Mouse (Mus musculus) kidney, embryonic 14.5 days (tissue): ENCODE measurements around the gene Lrrc42. TPM values are rescaled to one million over a fixed set of nuclear protein-coding genes. Genes with fewer than 3 reads are reported as not detected.

Experiments
- ATAC-seq: fragments of 200-750 bp; cut with Nextera tagmentation; 2 replicates; pipeline ENCODE4 v1.8.0; 2017; ENCODE audit warnings: moderate number of reproducible peaks, mild to moderate bottlenecking, moderate TSS enrichment, moderate library complexity; ENCODE audit not compliant: low FRiP score, low TSS enrichment
- H3K27ac ChIP-seq: fragments of 300-500 bp; sonication (generic); 2 replicates; pipeline ENCODE4 v1.5.1; 2014; ENCODE audit warnings: low read depth, mild to moderate bottlenecking, low read length, moderate library complexity, mixed read lengths
- H3K27me3 ChIP-seq: fragments of 300-500 bp; sonication (generic); 2 replicates; pipeline ENCODE4 v1.6.1; 2014; ENCODE audit warnings: mild to moderate bottlenecking, low read length; ENCODE audit not compliant: control insufficient read depth, insufficient read depth
- H3K36me3 ChIP-seq: fragments of 300-500 bp; sonication (generic); 2 replicates; pipeline ENCODE4 v1.6.1; 2014; ENCODE audit warnings: low read length, mixed read lengths; ENCODE audit not compliant: control insufficient read depth, insufficient read depth
- H3K4me1 ChIP-seq: fragments of 300-500 bp; sonication (generic); 2 replicates; pipeline ENCODE4 v1.6.1; 2014; ENCODE audit warnings: low read length, mixed read lengths; ENCODE audit not compliant: control insufficient read depth, insufficient read depth
- H3K4me2 ChIP-seq: fragments of 300-500 bp; sonication (generic); replicated peaks from 2 replicates; pipeline ENCODE4 v1.6.1; 2014; ENCODE audit warnings: low read depth, mild to moderate bottlenecking, low read length
- H3K4me3 ChIP-seq: fragments of 300-500 bp; sonication (generic); 2 replicates; pipeline ENCODE4 v1.5.1; 2014; ENCODE audit warnings: mild to moderate bottlenecking, low read length
- H3K9ac ChIP-seq: fragments of 300-500 bp; sonication (generic); 2 replicates; pipeline ENCODE4 v1.6.1; 2014; ENCODE audit warnings: low read depth, mild to moderate bottlenecking, low read length, moderate library complexity
- H3K9me3 ChIP-seq: fragments of 300-500 bp; sonication (generic); 2 replicates; pipeline ENCODE4 v1.6.1; 2016; ENCODE audit warnings: low read length; ENCODE audit not compliant: control insufficient read depth
- WGBS: fragments of 180-500 bp; shearing (Covaris S2); extraction: QIAGEN DNeasy Blood & Tissue Kit; methylation state at CpG from one replicate; pipeline ENCODE4 v1.1.7; 2014; 5-methylcytosine and 5-hydroxymethylcytosine counted together
- polyA plus RNA-seq: library from polyadenylated mRNA; unstranded; fragments of >200 nt; fragmentation: Nextera tagmentation; extraction: Ambion mirVana; gene quantifications from 2 replicates; pipeline ENCODE4 v1.2.1, GENCODE M21; 2014

Gene Lrrc42
- polyA plus RNA-seq, 1 experiment from 2014 or later: 113 TPM

DNA sequence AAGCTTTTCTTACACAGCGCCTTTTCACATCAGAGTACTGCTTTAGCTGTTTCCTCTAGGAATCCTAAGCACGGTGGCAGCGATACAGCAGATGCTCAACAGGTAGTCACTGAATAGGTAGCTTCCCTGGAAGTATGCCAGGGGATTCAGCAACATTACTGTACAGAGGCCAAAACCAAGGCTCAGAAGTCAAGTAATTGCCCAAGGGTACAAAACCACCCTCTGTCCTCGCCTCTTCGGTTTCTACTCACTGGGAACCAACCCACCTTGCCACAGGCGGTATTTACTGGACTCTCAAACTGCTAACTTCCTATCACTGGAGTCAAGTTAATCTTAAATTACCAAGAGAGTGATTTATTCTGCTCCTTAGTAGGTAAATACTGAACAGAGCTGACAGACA, 13.1 kb downstream of the Lrrc42 start:
- Histone ChIP-seq H3K4me3 (no peak overlapping the region), H3K9ac (no peak overlapping the region), H3K36me3 (peaks cover 80% of the 10 kb centered on the region), H3K9me3 (no peaks in the 10 kb centered on the region), H3K27ac (no peak overlapping the region), H3K4me1 (no peaks in the 10 kb centered on the region), H3K4me2 (no peak overlapping the region), H3K27me3 (no peaks in the 10 kb centered on the region)
- no peak for ATAC-seq
- WGBS: 95% methylated on average over 6 of the region's 6 CpGs

DNA sequence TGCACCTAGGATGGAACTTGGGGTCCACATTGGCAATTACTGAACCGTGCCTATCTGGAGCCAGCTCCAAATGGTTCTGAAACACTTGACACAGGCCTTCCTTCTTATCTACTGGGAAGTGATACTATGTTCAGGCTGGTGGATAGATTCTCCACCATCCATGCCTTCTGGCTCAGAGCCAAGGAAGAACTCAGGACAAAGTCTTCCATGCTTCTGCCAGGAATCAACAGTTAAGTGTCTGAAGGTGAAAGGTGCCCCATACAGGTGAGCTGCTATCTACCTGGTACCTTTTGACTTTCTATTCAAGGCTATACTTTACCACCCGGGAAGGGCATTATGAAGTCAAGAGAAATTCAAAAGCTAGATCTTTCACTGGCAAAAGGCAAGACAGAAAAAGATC, 15.1 kb downstream of the Lrrc42 start:
- no peak overlapping the region for H3K4me2 ChIP-seq
- H3K9ac ChIP-seq: no peak overlapping the region
- no peak overlapping the region for H3K4me3 ChIP-seq
- H3K9me3 ChIP-seq: no peaks in the 10 kb centered on the region
- no peaks in the 10 kb centered on the region for H3K4me1 ChIP-seq
- WGBS: 94% methylated on average over 2 of the region's 2 CpGs
- H3K27me3 ChIP-seq: no peaks in the 10 kb centered on the region
- H3K27ac ChIP-seq: no peak overlapping the region
- ATAC-seq: no peak
- peaks cover 87% of the 10 kb centered on the region for H3K36me3 ChIP-seq

DNA sequence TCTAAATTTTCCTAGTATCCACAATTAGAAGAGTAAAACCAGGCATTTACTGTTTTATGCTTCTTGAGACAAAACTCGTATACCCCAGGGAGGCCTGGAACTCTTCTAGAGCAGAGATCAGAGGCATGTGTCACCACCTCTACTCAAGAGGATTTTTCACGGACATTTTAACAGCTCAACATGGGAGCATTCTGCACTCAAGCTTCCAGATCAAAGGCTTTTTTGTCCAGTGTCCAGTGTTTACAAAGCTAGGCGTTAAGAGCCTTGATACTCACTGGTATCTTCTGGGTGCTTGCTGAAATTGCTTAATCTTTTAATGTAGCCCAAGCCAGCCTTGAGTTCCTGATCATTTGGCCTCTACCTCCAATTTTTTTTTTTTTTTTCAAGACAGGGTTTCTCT, 21.1 kb downstream of the Lrrc42 start:
- H3K4me2 ChIP-seq: no peak overlapping the region
- peaks cover 53% of the 10 kb centered on the region for H3K36me3 ChIP-seq
- H3K4me1 ChIP-seq: no peaks in the 10 kb centered on the region
- no peak overlapping the region for H3K9ac ChIP-seq
- no peaks in the 10 kb centered on the region for H3K27me3 ChIP-seq
- H3K27ac ChIP-seq: no peak overlapping the region
- no peaks in the 10 kb centered on the region for H3K9me3 ChIP-seq
- 60% methylated on average over 3 of the region's 3 CpGs for WGBS
- ATAC-seq: no peak
- H3K4me3 ChIP-seq: no peak overlapping the region

DNA sequence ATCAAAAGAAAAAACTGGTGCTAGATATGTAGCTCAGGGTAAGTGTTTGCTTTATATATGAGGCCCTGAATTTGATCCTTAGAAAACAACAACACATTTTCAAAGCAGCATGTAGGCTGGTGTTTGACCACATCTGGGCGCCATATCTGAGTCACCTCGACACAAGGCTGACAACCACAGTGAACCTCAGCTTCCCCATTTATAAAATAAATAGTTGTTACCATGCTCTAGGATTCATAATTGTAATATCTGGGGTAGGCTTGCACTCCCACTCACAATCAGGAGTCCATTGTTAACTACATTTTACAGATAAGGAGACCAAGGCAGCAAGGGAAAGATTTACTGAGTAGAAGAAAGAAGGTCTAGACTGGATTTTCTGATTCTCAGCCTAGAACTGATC, 27.0 kb downstream of the Lrrc42 start:
- WGBS: 94% methylated on average over 2 of the region's 2 CpGs
- no peak overlapping the region for H3K27ac ChIP-seq
- H3K9ac ChIP-seq: no peak overlapping the region
- no peaks in the 10 kb centered on the region for H3K27me3 ChIP-seq
- H3K4me2 ChIP-seq: no peak overlapping the region
- H3K36me3 ChIP-seq: peaks cover under 1% of the 10 kb centered on the region; the same call in 1 of the 2 replicates
- no peaks in the 10 kb centered on the region for H3K4me1 ChIP-seq
- no peaks in the 10 kb centered on the region for H3K9me3 ChIP-seq
- ATAC-seq: no peak
- H3K4me3 ChIP-seq: no peak overlapping the region

DNA sequence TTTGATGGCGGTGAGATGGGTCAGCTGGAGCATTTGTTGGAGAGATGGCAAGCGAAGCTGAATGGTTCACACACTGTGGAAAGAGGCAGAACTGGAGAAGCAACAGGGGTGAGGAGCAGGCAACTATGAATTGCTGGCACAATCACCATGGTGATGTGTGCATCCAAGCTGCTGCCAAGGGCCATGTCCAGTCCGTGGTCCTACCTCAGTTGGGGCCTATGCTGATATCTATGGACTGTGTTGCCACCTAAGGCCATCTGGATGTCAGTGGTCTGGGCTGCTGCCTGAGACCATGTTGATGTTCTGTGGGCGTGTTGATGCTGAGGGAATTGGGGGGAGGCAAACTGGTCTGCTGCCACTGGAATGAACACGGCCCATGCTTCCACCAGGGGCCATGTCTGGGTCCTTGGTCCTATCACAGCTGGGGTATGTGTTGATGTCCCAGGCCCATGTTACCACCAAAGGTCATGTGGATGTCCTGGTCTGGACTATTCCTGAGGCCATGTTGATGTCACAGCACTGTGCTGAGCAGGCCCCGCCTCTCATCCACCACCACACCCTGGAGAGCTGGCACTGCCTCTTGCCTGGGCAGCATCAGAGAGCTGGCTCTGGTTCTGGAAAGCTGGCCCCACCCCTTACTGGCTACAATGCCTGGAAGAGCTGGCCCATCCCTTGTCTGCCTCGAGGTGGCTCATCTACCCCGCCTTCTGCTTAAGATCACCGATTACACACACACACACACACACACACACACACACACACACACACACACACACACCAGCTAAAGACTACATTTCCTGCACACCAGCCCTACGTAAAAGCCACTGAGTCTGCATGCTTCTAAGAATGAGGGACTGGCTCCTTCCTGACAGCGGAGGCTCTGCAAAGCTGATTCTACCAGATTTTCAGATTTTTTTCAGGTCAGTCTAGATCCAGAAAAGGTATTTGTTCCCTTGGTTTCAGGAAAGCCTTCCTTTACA, 29.8 kb downstream of the Lrrc42 start:
- Histone ChIP-seq H3K4me2 (no peak overlapping the region), H3K27me3 (no peaks in the 10 kb centered on the region), H3K4me1 (no peaks in the 10 kb centered on the region), H3K4me3 (no peak overlapping the region), H3K9ac (no peak overlapping the region), H3K27ac (no peak overlapping the region), H3K9me3 (no peaks in the 10 kb centered on the region), H3K36me3 (no peaks in the 10 kb centered on the region)
- 73% methylated on average over 11 of the region's 11 CpGs for WGBS
- ATAC-seq: peak; percentile 32; the same call in 1 of the 2 replicates

DNA sequence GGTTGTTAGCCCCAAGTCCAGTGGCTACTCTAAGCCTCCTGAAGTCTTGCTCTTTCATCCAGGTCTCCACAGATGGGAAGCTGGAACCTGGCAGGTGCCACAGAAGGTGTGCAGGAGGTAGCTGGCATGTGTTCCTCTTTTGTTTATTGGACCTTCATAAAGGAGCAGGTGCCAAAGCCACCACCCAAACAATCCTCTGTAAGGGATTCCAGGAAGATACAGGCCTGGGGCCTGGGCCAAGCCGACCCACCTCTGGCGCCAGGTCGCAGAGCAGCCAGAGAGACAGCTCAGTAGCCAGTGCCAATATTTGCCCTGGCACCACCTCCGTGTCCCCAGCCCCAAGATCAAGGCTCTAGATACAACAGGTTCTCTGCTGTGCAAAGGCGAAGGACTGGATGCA, 31.8 kb downstream of the Lrrc42 start:
- Histone ChIP-seq H3K4me3 (no peak overlapping the region), H3K36me3 (no peaks in the 10 kb centered on the region), H3K4me2 (no peak overlapping the region), H3K9ac (no peak overlapping the region), H3K27ac (no peak overlapping the region), H3K27me3 (no peaks in the 10 kb centered on the region), H3K9me3 (no peaks in the 10 kb centered on the region), H3K4me1 (no peaks in the 10 kb centered on the region)
- ATAC-seq: no peak
- 92% methylated on average over 5 of the region's 5 CpGs for WGBS

DNA sequence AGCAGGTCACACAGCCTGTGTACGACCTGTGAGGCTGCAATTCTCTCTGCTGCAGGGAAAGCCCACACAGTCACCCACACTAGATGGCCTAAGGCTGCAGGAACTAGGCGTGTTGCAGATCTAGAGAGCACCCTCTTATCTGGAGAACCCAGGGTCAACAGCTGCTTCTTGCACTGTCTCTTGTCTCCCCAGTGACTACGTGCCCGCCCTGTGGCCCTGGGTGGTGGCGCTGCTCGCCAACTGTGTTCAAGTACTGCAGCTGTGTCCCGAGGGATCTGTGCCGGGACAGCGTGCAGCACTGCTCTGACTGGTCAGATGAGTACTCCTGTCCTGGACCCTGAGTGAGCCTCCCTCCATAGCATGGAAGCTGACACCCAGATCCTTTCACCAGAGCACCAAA, 35.8 kb downstream of the Lrrc42 start:
- Histone ChIP-seq H3K4me3 (no peak overlapping the region), H3K36me3 (no peaks in the 10 kb centered on the region), H3K4me1 (no peaks in the 10 kb centered on the region; the same call in 1 of the 2 replicates), H3K9ac (no peak overlapping the region), H3K4me2 (no peak overlapping the region), H3K9me3 (no peaks in the 10 kb centered on the region), H3K27ac (no peak overlapping the region), H3K27me3 (no peaks in the 10 kb centered on the region)
- WGBS: 88% methylated on average over 9 of the region's 9 CpGs
- ATAC-seq: no peak

DNA sequence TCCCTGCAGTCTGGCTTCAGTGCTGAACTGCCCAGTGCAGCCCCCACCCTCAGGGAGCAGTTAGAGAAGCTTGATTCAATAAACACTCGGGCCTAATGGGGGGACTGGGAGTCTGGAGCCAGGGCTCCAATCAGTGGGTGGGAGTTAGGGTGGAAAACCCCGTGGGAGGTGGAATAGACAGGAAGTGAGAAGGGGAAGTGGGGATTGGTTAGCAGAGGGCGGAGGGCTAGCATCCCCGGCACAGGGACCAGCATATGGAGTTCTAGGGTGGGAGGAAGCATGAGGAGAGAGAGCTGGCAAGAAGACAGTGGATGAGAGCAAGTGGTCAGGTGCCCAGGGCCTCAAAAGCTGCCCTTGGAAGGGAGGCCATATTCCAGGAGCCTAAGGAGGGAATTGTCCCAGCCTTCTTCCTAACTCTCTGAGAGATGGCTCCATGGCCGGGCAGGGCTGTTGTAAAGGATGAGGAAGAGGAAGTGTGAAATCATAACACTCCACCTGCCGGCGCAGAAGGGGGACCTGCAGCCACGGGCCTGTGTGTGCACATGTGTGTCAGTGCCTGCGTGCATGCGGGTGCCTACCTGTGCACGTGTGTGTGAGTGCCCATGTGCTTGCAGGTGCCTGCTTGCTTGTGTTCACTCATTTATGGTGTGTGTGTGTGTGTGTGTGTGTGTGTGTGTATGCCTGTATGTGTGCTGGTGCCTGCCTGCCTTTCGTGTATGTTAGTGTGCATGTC, 39.9 kb downstream of the Lrrc42 start:
- ATAC-seq: no peak
- Histone ChIP-seq H3K27me3 (no peaks in the 10 kb centered on the region), H3K27ac (no peak overlapping the region), H3K9me3 (no peaks in the 10 kb centered on the region), H3K4me2 (no peak overlapping the region), H3K9ac (no peak overlapping the region), H3K4me1 (peaks cover 4% of the 10 kb centered on the region; the same call in 1 of the 2 replicates), H3K36me3 (no peaks in the 10 kb centered on the region; the same call in 1 of the 2 replicates), H3K4me3 (no peak overlapping the region)
- 61% methylated on average over 12 of the region's 12 CpGs for WGBS

DNA sequence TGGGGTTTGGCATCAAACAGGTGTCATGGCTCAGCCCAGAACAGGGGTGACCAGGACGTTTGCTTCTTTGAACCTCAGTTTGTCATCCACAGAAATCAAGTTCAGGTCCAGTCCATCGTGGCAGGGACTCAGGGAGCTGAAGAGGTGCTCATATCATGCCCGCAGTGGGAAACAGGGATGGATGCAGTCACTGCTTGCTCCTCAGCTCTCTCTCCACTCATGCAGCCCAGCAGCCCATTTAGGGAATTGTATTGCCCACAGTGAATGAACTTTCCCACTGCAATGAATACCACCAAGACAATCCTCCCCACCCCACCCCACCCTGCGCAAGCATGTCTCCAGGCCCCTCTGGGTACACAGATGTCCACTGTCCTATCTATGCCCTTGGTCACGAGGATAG, 41.4 kb downstream of the Lrrc42 start:
- no peak overlapping the region for H3K9ac ChIP-seq
- peaks cover 4% of the 10 kb centered on the region; the same call in 1 of the 2 replicates for H3K4me1 ChIP-seq
- H3K9me3 ChIP-seq: no peaks in the 10 kb centered on the region
- H3K27me3 ChIP-seq: no peaks in the 10 kb centered on the region
- no peaks in the 10 kb centered on the region; the same call in 1 of the 2 replicates for H3K36me3 ChIP-seq
- 87% methylated on average over 5 of the region's 5 CpGs for WGBS
- no peak overlapping the region for H3K27ac ChIP-seq
- H3K4me2 ChIP-seq: no peak overlapping the region
- no peak overlapping the region for H3K4me3 ChIP-seq
- ATAC-seq: no peak
